Mouse (Mus musculus) layer of hippocampus, adult 18-20 months (tissue): ENCODE data around the gene Zbtb1. TPM values are rescaled to one million over a fixed set of nuclear protein-coding genes. Genes with fewer than 3 reads are reported as not detected.

Source experiments
- DNase-seq, 2 experiments: peaks; one replicate each; pipeline ENCODE4 v3.0.0; 2022; ENCODE audit warnings: low spot score in 2 of 2
- total RNA-seq, 2 experiments: library from RNA; stranded (reverse); gene quantifications; 2 replicates each; pipeline ENCODE4 v1.2.3; 2021

Gene Zbtb1
- total RNA-seq, 2 experiments from 2014 or later = 6.8 to 7.4 TPM

GRCm38 (mm10) chr12:76368790-76369205 is 1.3 kb upstream of the Zbtb1 start:
- DNase-seq = peak in 1 of 2 experiments; percentile 49

- peak; percentile 89 to 93 for DNase-seq
These were observed 674 bp upstream of the Zbtb1 start, which contains the start of gene Zbtb25 for GRCm38 (mm10) chr12:76369206-76369977. Gene Zbtb25 (minus strand): TSS chr12:76369602.

- DNase-seq = peak; percentile 29 to 61
These were observed 935 bp downstream of the Zbtb1 start for GRCm38 (mm10) chr12:76370831-76371571.

- no peak for DNase-seq
These were observed 2.0 kb downstream of the Zbtb1 start for GRCm38 (mm10) chr12:76372046-76372445.

- no peak for DNase-seq
These were observed 3.1 kb downstream of the Zbtb1 start for GRCm38 (mm10) chr12:76372881-76373818.

- no peak for DNase-seq
These were observed 3.9 kb downstream of the Zbtb1 start for GRCm38 (mm10) chr12:76373991-76374390.

- no peak for DNase-seq
These were observed 4.8 kb downstream of the Zbtb1 start for GRCm38 (mm10) chr12:76374911-76375310.

GRCm38 (mm10) chr12:76375506-76375905 is 5.4 kb downstream of the Zbtb1 start:
- DNase-seq = no peak

GRCm38 (mm10) chr12:76376649-76377048 is 6.6 kb downstream of the Zbtb1 start:
- DNase-seq = peak in 1 of 2 experiments; percentile 28

GRCm38 (mm10) chr12:76377059-76377458 is 7.0 kb downstream of the Zbtb1 start:
- no peak for DNase-seq

GRCm38 (mm10) chr12:76377726-76378125 is 7.7 kb downstream of the Zbtb1 start:
- no peak for DNase-seq

- DNase-seq = no peak
These were observed 8.5 kb downstream of the Zbtb1 start for GRCm38 (mm10) chr12:76378556-76378955.

GRCm38 (mm10) chr12:76380151-76380550 is 10.1 kb downstream of the Zbtb1 start:
- DNase-seq = no peak

- DNase-seq = no peak
These were observed 15.3 kb downstream of the Zbtb1 start for GRCm38 (mm10) chr12:76385342-76385741.

- DNase-seq = no peak
These were observed 18.7 kb downstream of the Zbtb1 start for GRCm38 (mm10) chr12:76388794-76389193.

- no peak for DNase-seq
These were observed 21.7 kb downstream of the Zbtb1 start for GRCm38 (mm10) chr12:76391595-76392271.

GRCm38 (mm10) chr12:76392979-76393378 is 22.9 kb downstream of the Zbtb1 start:
- no peak for DNase-seq

GRCm38 (mm10) chr12:76397281-76397680 is 27.2 kb downstream of the Zbtb1 start:
- DNase-seq = no peak

- DNase-seq = no peak
These were observed 31.6 kb downstream of the Zbtb1 start for GRCm38 (mm10) chr12:76401674-76402073.
